Mouse (Mus musculus) embryonic fibroblast, embryonic 13.5 days (primary cell): Measurements from ENCODE around the gene Reep3.

Experiments used
- CTCF ChIP-seq: IDR thresholded peaks from 2 replicates; pipeline ENCODE4 v1.5.1; 2011; ENCODE audit warnings: mild to moderate bottlenecking, control low read depth, low read length, moderate library complexity, borderline replicate concordance; ENCODE audit not compliant: insufficient read depth
- POLR2A ChIP-seq: IDR thresholded peaks from 2 replicates; pipeline ENCODE4 v1.6.1; 2011; ENCODE audit warnings: low read depth, mild to moderate bottlenecking, control low read depth, low read length, moderate library complexity

DNA sequence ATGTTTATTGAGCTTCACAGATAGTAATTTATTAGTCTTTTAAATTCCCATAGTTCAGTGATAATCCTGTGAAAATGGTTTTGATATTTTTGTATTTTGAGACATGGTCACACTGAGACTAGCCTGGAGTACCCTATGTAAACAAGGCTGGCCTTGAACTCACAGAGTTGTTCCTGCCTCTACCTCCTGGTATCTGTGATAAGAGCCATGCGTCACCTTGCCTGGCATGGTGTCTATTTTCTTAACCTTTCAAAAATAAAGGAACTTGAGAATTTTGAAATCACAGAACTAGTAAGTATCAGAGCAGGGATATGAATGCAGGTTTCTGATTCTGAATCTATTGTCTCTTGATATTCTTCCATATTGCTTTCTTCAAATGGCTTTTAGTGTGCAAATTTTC lies 35.0 kb upstream of the Reep3 start:
- TF ChIP-seq POLR2A (no peak), CTCF (no peak)
